Comparison of ENCODE assay signal across 8 mouse cellular contexts in genomic region chr9:120776456-120777001, GRCm38 (mm10).
DNase-seq lines count a peak whose midpoint lies in the region; ATAC-seq and TF ChIP-seq lines count a peak whose summit lies in the region.

No protein-coding gene starts in this region.

- TF ChIP-seq EP300 in heart, postnatal 0 days (IDR thresholded peaks at IDR 0.05; ENCODE audit: low read depth) = peak; percentile 72; the same call in 1 of the 2 replicates

- no peaks in the 10 kb centered on the region for H3K36me3 ChIP-seq in forebrain, embryonic 10.5 days (replicated peaks)
- no peaks in the 10 kb centered on the region for H3K36me3 ChIP-seq in forebrain, embryonic 12.5 days (replicated peaks)
- no peaks in the 10 kb centered on the region for H3K36me3 ChIP-seq in heart, postnatal 0 days (replicated peaks; ENCODE audit: control insufficient read depth, insufficient read depth, low read length)
- no peaks in the 10 kb centered on the region for H3K36me3 ChIP-seq in neural tube, embryonic 15.5 days
- no peaks in the 10 kb centered on the region for H3K36me3 ChIP-seq in hindbrain, embryonic 13.5 days

- 82% methylated on average over 4 of the region's 4 CpGs for WGBS in forebrain, embryonic 10.5 days
- 75% methylated on average over 4 of the region's 4 CpGs for WGBS in forebrain, embryonic 12.5 days
- 11% methylated on average over 4 of the region's 4 CpGs for WGBS in heart, postnatal 0 days
- 72% methylated on average over 4 of the region's 4 CpGs for WGBS in neural tube, embryonic 15.5 days
- WGBS in hindbrain, embryonic 13.5 days = 64% methylated on average over 4 of the region's 4 CpGs

- H3K4me3 ChIP-seq in forebrain, embryonic 10.5 days = no peak overlapping the region
- H3K4me3 ChIP-seq in forebrain, embryonic 12.5 days (replicated peaks) = no peak overlapping the region
- no peak overlapping the region for H3K4me3 ChIP-seq in heart, postnatal 0 days (ENCODE audit: low read depth, low read length)
- H3K4me3 ChIP-seq in neural tube, embryonic 15.5 days (replicated peaks) = no peak overlapping the region
- H3K4me3 ChIP-seq in hindbrain, embryonic 13.5 days = no peak overlapping the region

- no peak for DNase-seq in forebrain, embryonic 10.5 days (ENCODE audit: extremely low spot score, low spot score)
- peak; percentile 77 to 84 for DNase-seq in adrenal gland, postnatal 36 days
- peak; percentile 78 for DNase-seq in heart, postnatal 0 days (ENCODE audit: low spot score)
- peak; percentile 14 for DNase-seq in liver
- no peak for DNase-seq in cerebellum, postnatal 25 days

- 0 out of 2 replicates have a peak overlapping the region, but pooled peaks have one; percentile 8 for H3K27ac ChIP-seq in forebrain, embryonic 10.5 days
- no peak overlapping the region for H3K27ac ChIP-seq in forebrain, embryonic 12.5 days
- H3K27ac ChIP-seq in heart, postnatal 0 days (ENCODE audit: low read depth) = peak overlapping the region; percentile 64
- H3K27ac ChIP-seq in neural tube, embryonic 15.5 days (replicated peaks) = peak overlapping the region; percentile 34; the same call in 1 of the 2 replicates
- no peak overlapping the region for H3K27ac ChIP-seq in hindbrain, embryonic 13.5 days

- H3K4me1 ChIP-seq in forebrain, embryonic 10.5 days = peaks cover 31% of the 10 kb centered on the region
- H3K4me1 ChIP-seq in forebrain, embryonic 12.5 days = 0 out of 2 replicates have a peak, but pooled peaks cover under 1% of the 10 kb centered on the region
- H3K4me1 ChIP-seq in heart, postnatal 0 days (ENCODE audit: control insufficient read depth, insufficient read depth) = peaks cover 16% of the 10 kb centered on the region
- peaks cover 7% of the 10 kb centered on the region for H3K4me1 ChIP-seq in neural tube, embryonic 15.5 days
- H3K4me1 ChIP-seq in hindbrain, embryonic 13.5 days (replicated peaks) = peaks cover 9% of the 10 kb centered on the region

- H3K9ac ChIP-seq in forebrain, embryonic 12.5 days = no peak overlapping the region
- no peak overlapping the region for H3K9ac ChIP-seq in heart, postnatal 0 days (replicated peaks; ENCODE audit: low read depth, low read length)
- no peak overlapping the region for H3K9ac ChIP-seq in neural tube, embryonic 15.5 days (replicated peaks)
- no peak overlapping the region for H3K9ac ChIP-seq in hindbrain, embryonic 13.5 days

- H3K4me2 ChIP-seq in forebrain, embryonic 12.5 days = no peak overlapping the region
- no peak overlapping the region for H3K4me2 ChIP-seq in heart, postnatal 0 days (ENCODE audit: low read depth, low read length)
- no peak overlapping the region for H3K4me2 ChIP-seq in neural tube, embryonic 15.5 days
- no peak overlapping the region for H3K4me2 ChIP-seq in hindbrain, embryonic 13.5 days

- ATAC-seq in forebrain, embryonic 12.5 days (ENCODE audit: low FRiP score) = no peak
- peak; percentile 66 for ATAC-seq in heart, postnatal 0 days (ENCODE audit: insufficient read depth, low read depth)
- no peak for ATAC-seq in neural tube, embryonic 15.5 days (ENCODE audit: low FRiP score)
- no peak for ATAC-seq in hindbrain, embryonic 13.5 days (ENCODE audit: low FRiP score)

- H3K27me3 ChIP-seq in forebrain, embryonic 10.5 days (ENCODE audit: poor library complexity, severe bottlenecking) = no peaks in the 10 kb centered on the region
- no peaks in the 10 kb centered on the region for H3K27me3 ChIP-seq in forebrain, embryonic 12.5 days
- no peaks in the 10 kb centered on the region for H3K27me3 ChIP-seq in heart, postnatal 0 days (ENCODE audit: control insufficient read depth, insufficient read depth, low read length)
- no peaks in the 10 kb centered on the region for H3K27me3 ChIP-seq in neural tube, embryonic 15.5 days (replicated peaks)
- H3K27me3 ChIP-seq in hindbrain, embryonic 13.5 days = no peaks in the 10 kb centered on the region

- TF ChIP-seq CTCF in heart, postnatal 0 days (IDR thresholded peaks at IDR 0.05; ENCODE audit: low read depth) = no peak

- no peaks in the 10 kb centered on the region for H3K9me3 ChIP-seq in forebrain, embryonic 10.5 days
- no peaks in the 10 kb centered on the region for H3K9me3 ChIP-seq in forebrain, embryonic 12.5 days
- no peaks in the 10 kb centered on the region for H3K9me3 ChIP-seq in heart, postnatal 0 days (replicated peaks; ENCODE audit: control insufficient read depth, low read length)
- H3K9me3 ChIP-seq in neural tube, embryonic 15.5 days (replicated peaks) = no peaks in the 10 kb centered on the region
- no peaks in the 10 kb centered on the region for H3K9me3 ChIP-seq in hindbrain, embryonic 13.5 days

Comparison
In these comparisons a context has a peak if more than half of its experiments do, and no peak if none do; other contexts are left out.
1. H3K27ac ChIP-seq: peak in forebrain, embryonic 10.5 days (single experiment), heart, postnatal 0 days (single experiment) and neural tube, embryonic 15.5 days (single experiment); none in forebrain, embryonic 12.5 days (single experiment) and hindbrain, embryonic 13.5 days (single experiment).
2. DNase-seq: peak in adrenal gland, postnatal 36 days (2 of 2), heart, postnatal 0 days (single experiment) and liver (single experiment); none in forebrain, embryonic 10.5 days (single experiment) and cerebellum, postnatal 25 days (0 of 2).